Mouse (Mus musculus) lung, postnatal 25 days (tissue): ENCODE results near the gene Hccs.
"Not testable (repeated sequence)": the region's sequence is repeated elsewhere in the genome, so short reads cannot be mapped to it uniquely, and the experiment has no call there.

Experiments used
- DNase-seq: peaks from one replicate; pipeline ENCODE4 v3.0.0; 2022; ENCODE audit warnings: low spot score

The Hccs gene

GRCm38 (mm10) chrX:169319945-169320667, at the start of gene Hccs:
Hccs (minus strand) TSS chrX:169320372.
- DNase-seq, result peak; percentile 94

GRCm38 (mm10) chrX:169357146-169357772, 37.1 kb upstream of the Hccs start:
- DNase-seq, result no peak

GRCm38 (mm10) chrX:169338213-169338612, 18.0 kb upstream of the Hccs start:
- no peak for DNase-seq

GRCm38 (mm10) chrX:169337559-169337958, 17.4 kb upstream of the Hccs start:
- DNase-seq, result no peak

DNA sequence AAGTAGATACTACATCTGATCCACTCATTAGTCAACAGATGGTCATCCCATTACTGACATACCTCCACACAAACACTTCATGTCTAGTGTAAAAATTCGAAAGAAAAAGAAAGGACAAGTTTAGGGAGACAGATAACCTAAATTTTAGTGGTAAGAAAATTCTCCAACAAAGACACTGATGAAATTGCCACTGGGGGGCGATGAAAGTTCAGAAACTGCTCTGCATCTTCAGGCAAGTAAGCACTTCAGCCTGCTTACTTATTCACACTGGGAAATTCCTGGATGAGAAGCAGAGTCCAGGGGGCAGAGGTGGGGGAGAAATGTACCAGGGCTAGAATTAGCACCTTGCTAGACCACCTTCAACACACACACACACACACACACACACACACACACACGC, 12.1 kb upstream of the Hccs start:
- peak; percentile 16 for DNase-seq

GRCm38 (mm10) chrX:169325929-169326595, 5.9 kb upstream of the Hccs start:
- no peak for DNase-seq

DNA sequence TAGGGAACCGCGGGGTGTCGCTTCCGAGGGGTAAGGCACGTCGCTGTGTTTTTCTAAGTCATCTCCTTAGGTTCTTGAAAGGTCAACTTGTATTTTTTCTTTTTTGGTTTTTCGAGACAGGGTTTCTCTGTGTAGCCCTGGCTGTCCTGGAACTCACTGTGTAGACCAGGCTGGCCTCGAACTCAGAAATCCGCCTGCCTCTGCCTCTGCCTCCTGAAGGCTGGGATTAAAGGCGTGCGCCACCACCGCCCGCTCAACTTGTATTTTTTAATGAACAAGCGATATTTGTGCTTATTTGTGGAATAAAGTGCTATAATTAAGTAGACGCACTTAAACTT, 465 bp upstream of the Hccs start:
- DNase-seq, result not testable (repeated sequence)

GRCm38 (mm10) chrX:169319066-169319760, 959 bp downstream of the Hccs start:
- no peak for DNase-seq

DNA sequence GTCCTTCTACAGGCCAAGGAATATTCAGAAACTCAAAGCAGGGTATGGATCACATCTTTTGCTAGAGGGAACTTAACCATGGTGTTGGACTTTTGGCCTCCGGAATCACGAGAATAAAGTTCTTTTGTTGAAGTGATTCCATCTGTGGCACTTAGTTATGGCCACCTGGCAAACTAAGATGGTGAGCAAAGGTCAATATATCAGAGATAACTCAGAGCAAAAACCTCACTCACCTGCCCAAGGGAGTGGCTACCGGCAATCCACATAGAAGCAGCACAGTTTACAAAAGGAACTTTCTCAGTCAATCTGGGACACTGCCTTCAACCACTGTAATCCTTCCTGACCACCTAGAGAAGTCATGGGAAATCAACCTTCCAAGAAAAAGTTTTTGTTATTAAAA, 11.6 kb downstream of the Hccs start:
- no peak for DNase-seq

DNA sequence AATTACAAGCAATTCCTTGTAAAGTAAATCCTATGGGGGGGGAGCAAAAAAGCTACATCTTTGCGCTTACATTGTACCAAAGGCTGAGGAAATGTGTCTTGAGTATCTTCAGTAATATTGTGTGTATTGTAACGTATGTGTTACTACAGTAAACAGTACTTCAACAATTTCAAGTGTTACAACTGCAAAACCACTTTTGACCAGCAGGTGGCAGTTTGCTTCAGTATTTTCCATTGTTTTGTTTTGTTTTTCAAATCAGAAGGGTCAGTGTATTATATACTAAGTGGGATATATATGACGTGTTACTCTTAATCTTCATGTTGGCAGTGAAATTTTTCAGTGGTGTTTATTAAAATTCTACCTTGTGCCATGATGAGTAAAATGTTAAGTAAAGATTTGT, 16.2 kb downstream of the Hccs start:
- peak; percentile 20 for DNase-seq

- peak; percentile 21 for DNase-seq
Observed at GRCm38 (mm10) chrX:169302271-169303045, 17.7 kb downstream of the Hccs start.

DNA sequence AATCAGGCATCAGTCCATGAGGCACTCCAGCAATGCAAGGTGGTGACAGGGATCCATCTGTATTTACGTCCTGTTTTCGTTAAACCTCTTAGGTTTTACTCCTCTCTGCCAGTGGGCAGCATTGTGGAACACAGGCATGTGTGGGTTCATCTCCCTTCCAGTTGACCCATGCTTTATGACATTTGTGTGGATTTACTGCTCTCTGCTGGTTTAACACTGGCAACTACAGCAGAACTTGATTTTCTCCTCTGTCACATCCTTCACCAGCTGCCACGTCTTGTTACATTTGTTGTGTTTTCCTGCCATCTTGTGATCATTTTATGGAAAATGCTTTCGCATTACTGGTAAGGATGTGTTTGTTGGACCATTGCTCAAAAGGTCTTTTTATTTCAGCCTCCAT, 20.6 kb downstream of the Hccs start:
- peak; percentile 25 for DNase-seq

DNA sequence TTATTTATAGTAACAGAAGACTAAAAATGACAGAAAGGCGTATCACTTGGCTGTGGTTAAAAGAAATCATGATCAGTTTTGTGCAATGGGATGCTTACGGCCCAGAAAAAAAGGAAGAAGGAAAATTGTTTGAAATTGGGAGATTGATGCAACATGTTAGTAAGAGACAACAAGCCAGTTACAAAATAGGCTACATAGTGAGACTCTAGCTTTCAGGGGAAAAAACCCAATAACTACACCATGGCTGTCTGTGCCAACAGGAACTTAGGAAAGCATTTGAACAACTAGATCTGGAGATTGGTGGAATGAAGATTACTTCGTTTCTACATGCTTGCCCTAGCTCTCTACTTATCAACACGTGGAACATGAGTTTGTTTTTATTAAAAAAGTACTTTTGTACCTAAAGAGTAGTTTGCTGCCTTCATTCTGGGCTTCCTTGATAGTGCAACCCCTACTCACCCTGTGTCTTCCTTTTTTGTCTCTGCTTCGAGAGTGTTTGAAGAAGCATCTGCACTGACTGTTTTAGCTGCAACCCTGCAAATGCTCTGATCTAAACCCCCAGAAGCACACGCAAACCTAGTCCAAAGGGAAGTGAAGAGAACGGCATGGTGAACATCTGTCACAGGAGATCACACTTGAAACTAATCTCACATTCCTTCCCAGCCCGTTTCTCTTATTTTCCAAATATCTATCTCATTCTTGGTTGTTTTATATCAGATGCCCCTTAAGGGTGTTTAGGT, 56.6 kb downstream of the Hccs start:
- DNase-seq, result no peak

DNA sequence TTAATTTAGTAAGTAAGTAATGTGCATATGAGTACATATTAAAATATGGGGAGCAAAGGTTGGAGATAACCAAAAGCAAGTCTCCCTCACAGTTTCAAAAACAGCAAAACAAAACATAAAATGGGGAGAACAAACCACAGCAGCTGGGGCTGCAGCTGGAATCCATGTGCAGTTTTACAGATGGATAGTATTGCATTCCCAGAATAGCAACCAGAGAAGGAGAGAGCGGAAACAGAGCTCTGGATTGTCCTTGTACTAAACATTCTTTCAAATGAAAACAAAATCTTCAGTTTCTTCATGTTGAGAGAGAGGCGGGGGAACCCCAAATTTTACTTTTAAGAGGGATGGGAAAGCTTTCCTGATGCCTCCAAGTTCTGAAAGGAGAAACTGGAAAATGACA, 58.0 kb downstream of the Hccs start:
- no peak for DNase-seq

- DNase-seq, result no peak
Observed at GRCm38 (mm10) chrX:169261034-169261433, 59.1 kb downstream of the Hccs start.

DNA sequence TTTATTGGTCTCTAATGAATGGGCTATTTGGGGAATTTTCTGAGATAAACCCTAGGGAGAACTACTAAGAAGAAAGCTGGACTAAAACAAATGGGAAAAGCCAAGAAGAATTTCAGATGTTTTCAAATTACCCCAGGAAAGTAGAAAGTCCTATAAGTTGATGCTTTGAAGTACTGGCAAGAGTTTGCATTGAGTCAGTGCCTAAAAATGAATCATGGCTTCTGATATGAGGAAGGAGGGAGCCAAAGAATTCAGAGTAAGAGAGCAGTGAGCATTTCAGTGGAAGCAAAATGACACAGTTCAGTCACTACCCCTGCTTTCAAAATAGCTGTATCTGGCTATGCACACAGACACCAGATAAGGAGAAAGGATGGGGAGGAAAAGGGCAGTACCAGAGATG, 63.4 kb downstream of the Hccs start:
- no peak for DNase-seq

GRCm38 (mm10) chrX:169255915-169256314, 64.3 kb downstream of the Hccs start:
- DNase-seq, result no peak

DNA sequence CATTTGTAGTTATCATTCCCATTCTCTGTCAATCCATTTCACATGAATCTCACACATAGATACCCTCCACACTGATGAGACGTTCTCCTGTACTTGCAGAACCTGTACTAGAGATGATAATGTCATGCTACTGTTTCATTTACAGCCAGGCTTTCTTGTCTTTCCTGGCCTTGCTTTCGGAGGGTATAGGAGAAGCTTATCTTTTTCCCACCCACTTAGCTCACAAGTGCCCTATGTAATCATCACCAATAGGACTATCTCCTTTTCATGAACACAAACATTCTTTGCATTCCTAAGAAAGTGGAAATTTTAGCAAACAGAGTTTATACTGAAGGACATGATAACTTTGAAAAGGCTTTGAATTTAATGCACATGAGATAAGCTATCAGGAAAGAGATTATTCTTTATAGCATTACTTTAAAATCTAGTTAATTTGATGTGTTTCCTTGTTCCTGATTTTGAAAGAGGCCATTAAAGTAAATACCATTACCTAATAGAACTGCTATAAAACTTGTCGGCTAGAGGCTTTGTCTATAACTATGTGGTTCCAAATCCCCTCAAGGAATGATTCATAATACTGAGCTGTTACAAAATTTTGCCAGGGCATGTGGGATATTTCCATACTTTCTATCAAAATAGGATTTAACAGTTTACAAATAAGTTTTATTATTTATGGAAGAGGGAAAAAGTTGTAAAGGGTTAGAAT, 97.7 kb downstream of the Hccs start:
- no peak for DNase-seq

DNA sequence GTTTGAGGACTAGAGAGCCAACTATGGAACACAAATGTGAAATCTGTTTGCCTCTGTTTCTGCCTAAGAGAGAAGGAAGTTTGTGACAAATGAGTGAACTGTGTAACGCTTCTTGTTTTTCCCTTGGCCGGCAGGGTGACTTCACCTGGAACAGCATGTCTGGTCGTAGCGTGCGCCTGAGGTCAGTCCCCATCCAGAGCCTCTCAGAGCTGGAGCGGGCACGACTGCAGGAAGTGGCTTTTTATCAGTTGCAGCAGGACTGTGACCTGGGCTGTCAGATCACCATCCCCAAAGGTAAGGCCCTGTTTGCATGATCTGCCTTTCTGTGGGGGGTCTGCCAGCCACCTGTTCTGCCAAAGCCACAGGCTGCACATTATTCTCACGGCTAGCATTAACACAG, 100.1 kb downstream of the Hccs start:
- no peak for DNase-seq

DNA sequence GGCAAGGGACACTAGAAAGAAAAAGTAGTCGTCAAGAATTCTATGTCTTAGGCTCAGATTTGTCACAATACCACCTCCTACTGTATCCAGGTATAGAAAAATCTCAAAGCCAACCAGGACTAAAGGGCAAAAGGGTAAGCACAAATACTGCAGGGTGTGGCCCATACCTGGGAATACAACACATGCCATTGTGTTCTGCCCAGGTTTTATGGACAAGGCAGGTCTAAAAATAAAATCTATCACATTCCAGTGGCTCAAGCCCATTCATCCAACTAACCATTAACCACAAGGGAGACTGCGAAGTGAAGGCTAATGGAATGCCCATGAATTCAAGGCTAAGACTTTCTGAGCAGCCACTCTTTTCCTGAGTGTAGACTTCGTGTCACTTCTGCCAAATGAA, 110.2 kb downstream of the Hccs start:
- DNase-seq, result no peak
